Mouse (Mus musculus) kidney, embryonic 14.5 days (tissue): ENCODE data around the gene Nkd2. TPM values are rescaled to one million over a fixed set of nuclear protein-coding genes. Genes with fewer than 3 reads are reported as not detected.

Experiments used
- ATAC-seq: fragments of 200-750 bp; cut with Nextera tagmentation; 2 replicates; pipeline ENCODE4 v1.8.0; 2017; ENCODE audit warnings: moderate number of reproducible peaks, mild to moderate bottlenecking, moderate TSS enrichment, moderate library complexity; ENCODE audit not compliant: low FRiP score, low TSS enrichment
- H3K27ac ChIP-seq: fragments of 300-500 bp; sonication (generic); 2 replicates; pipeline ENCODE4 v1.5.1; 2014; ENCODE audit warnings: low read depth, mild to moderate bottlenecking, low read length, moderate library complexity, mixed read lengths
- H3K27me3 ChIP-seq: fragments of 300-500 bp; sonication (generic); 2 replicates; pipeline ENCODE4 v1.6.1; 2014; ENCODE audit warnings: mild to moderate bottlenecking, low read length; ENCODE audit not compliant: control insufficient read depth, insufficient read depth
- H3K36me3 ChIP-seq: fragments of 300-500 bp; sonication (generic); 2 replicates; pipeline ENCODE4 v1.6.1; 2014; ENCODE audit warnings: low read length, mixed read lengths; ENCODE audit not compliant: control insufficient read depth, insufficient read depth
- H3K4me1 ChIP-seq: fragments of 300-500 bp; sonication (generic); 2 replicates; pipeline ENCODE4 v1.6.1; 2014; ENCODE audit warnings: low read length, mixed read lengths; ENCODE audit not compliant: control insufficient read depth, insufficient read depth
- H3K4me2 ChIP-seq: fragments of 300-500 bp; sonication (generic); replicated peaks from 2 replicates; pipeline ENCODE4 v1.6.1; 2014; ENCODE audit warnings: low read depth, mild to moderate bottlenecking, low read length
- H3K4me3 ChIP-seq: fragments of 300-500 bp; sonication (generic); 2 replicates; pipeline ENCODE4 v1.5.1; 2014; ENCODE audit warnings: mild to moderate bottlenecking, low read length
- H3K9ac ChIP-seq: fragments of 300-500 bp; sonication (generic); 2 replicates; pipeline ENCODE4 v1.6.1; 2014; ENCODE audit warnings: low read depth, mild to moderate bottlenecking, low read length, moderate library complexity
- H3K9me3 ChIP-seq: fragments of 300-500 bp; sonication (generic); 2 replicates; pipeline ENCODE4 v1.6.1; 2016; ENCODE audit warnings: low read length; ENCODE audit not compliant: control insufficient read depth
- WGBS: fragments of 180-500 bp; shearing (Covaris S2); extraction: QIAGEN DNeasy Blood & Tissue Kit; methylation state at CpG from one replicate; pipeline ENCODE4 v1.1.7; 2014; 5-methylcytosine and 5-hydroxymethylcytosine counted together
- polyA plus RNA-seq: library from polyadenylated mRNA; unstranded; fragments of >200 nt; fragmentation: Nextera tagmentation; extraction: Ambion mirVana; gene quantifications from 2 replicates; pipeline ENCODE4 v1.2.1, GENCODE M21; 2014

Gene Nkd2
- polyA plus RNA-seq, 1 experiment from 2014 or later = 4.1 TPM

- no peaks in the 10 kb centered on the region for H3K9me3 ChIP-seq
- peaks cover 65% of the 10 kb centered on the region for H3K36me3 ChIP-seq
- H3K4me1 ChIP-seq = no peaks in the 10 kb centered on the region
- no peak for ATAC-seq
- 86% methylated on average over 8 of the region's 8 CpGs for WGBS
- H3K9ac ChIP-seq = no peak overlapping the region
- no peak overlapping the region for H3K4me3 ChIP-seq
- no peaks in the 10 kb centered on the region for H3K27me3 ChIP-seq
- H3K27ac ChIP-seq = no peak overlapping the region
- no peak overlapping the region for H3K4me2 ChIP-seq
These were observed 43.8 kb downstream of the Nkd2 start for GRCm38 (mm10) chr13:73803450-73804178.

DNA sequence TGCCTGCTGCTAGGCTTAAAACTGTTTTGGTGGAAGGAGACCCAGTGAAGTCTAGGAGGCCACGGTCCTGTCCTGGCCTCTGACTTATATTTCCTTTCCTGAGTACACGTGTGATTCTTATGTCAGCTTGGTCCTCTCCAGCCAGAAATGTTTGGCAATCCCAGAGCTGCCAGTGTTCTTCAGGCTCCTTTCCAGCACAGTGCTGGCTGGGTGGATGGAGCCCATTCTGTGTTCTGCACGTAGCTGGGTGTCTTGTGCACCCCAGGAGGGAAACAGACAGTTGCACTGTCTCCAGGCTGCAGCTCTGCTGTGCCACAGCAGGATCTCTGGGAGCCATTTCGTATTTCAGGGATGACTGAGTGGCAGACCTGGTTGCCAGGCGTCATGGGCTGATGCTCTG, 48.3 kb downstream of the Nkd2 start:
- H3K9ac ChIP-seq = no peak overlapping the region
- no peaks in the 10 kb centered on the region for H3K4me1 ChIP-seq
- no peaks in the 10 kb centered on the region for H3K27me3 ChIP-seq
- H3K4me3 ChIP-seq = no peak overlapping the region
- no peak overlapping the region for H3K27ac ChIP-seq
- peaks cover 77% of the 10 kb centered on the region for H3K36me3 ChIP-seq
- WGBS = 93% methylated on average over 5 of the region's 5 CpGs
- no peak for ATAC-seq
- no peaks in the 10 kb centered on the region for H3K9me3 ChIP-seq
- no peak overlapping the region for H3K4me2 ChIP-seq

DNA sequence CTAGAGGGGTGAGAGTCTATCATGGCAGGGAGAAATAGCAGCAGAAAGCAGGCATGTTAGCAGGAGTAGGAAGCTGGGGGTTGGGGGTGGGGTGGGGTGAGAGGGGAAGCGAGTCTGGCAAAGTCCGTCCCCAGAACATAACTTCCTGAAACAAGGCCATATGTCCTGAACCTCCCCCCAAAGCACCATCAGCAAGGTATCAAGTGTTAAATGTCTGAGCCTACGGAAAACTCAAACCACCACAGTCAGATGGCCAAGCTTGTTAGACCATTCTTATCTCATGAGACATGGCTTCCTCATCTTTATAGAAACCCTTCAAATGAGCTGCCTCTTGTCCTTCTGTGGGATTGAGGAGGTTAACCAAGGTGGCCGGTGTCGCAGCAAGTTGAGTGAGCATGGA, 54.3 kb downstream of the Nkd2 start:
- no peak for ATAC-seq
- 81% methylated on average over 5 of the region's 5 CpGs for WGBS
- Histone ChIP-seq H3K4me2 (no peak overlapping the region), H3K27ac (no peak overlapping the region), H3K4me3 (no peak overlapping the region), H3K27me3 (no peaks in the 10 kb centered on the region), H3K4me1 (no peaks in the 10 kb centered on the region), H3K9ac (no peak overlapping the region), H3K36me3 (peaks cover 75% of the 10 kb centered on the region), H3K9me3 (no peaks in the 10 kb centered on the region)

- 94% methylated on average over 4 of the region's 4 CpGs for WGBS
- H3K9ac ChIP-seq = no peak overlapping the region
- H3K4me3 ChIP-seq = no peak overlapping the region
- H3K4me2 ChIP-seq = no peak overlapping the region
- H3K27ac ChIP-seq = no peak overlapping the region
- no peaks in the 10 kb centered on the region for H3K4me1 ChIP-seq
- H3K36me3 ChIP-seq = peaks cover 76% of the 10 kb centered on the region
- ATAC-seq = no peak
- no peaks in the 10 kb centered on the region for H3K9me3 ChIP-seq
- H3K27me3 ChIP-seq = no peaks in the 10 kb centered on the region
These were observed 55.3 kb downstream of the Nkd2 start for GRCm38 (mm10) chr13:73792176-73792575.

- Histone ChIP-seq H3K4me2 (no peak overlapping the region), H3K4me1 (peaks cover 5% of the 10 kb centered on the region; the same call in 1 of the 2 replicates), H3K36me3 (peaks cover 30% of the 10 kb centered on the region), H3K4me3 (no peak overlapping the region), H3K27ac (no peak overlapping the region), H3K9ac (no peak overlapping the region), H3K9me3 (no peaks in the 10 kb centered on the region), H3K27me3 (no peaks in the 10 kb centered on the region)
- ATAC-seq = no peak
- WGBS = 26% methylated on average over 5 of the region's 5 CpGs
These were observed 64.9 kb downstream of the Nkd2 start for GRCm38 (mm10) chr13:73782486-73782885.

DNA sequence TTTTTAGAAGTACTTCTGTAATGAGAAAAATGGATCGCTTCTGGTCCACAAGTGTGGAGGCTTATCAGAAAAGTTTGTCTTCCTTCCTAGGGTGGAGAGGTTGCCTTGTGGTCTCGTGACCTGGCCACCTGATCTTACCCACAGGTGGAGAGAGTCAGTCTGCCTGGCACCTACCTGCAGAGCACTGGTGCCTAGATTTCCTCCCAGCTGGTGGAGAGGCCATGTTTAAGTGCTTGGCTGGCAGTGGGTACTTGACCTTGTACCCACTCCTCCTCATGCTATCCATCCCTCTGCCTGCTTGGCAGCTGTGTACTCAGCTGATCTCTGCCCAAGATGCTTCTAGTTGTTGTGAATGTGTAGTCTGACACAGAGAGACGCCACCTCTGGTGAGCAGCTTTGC, 69.9 kb downstream of the Nkd2 start:
- no peak overlapping the region for H3K9ac ChIP-seq
- H3K9me3 ChIP-seq = no peaks in the 10 kb centered on the region
- ATAC-seq = no peak
- H3K27me3 ChIP-seq = no peaks in the 10 kb centered on the region
- 75% methylated on average over 3 of the region's 3 CpGs for WGBS
- H3K27ac ChIP-seq = no peak overlapping the region
- no peak overlapping the region for H3K4me3 ChIP-seq
- H3K4me1 ChIP-seq = peaks cover 11% of the 10 kb centered on the region
- no peak overlapping the region for H3K4me2 ChIP-seq
- H3K36me3 ChIP-seq = no peaks in the 10 kb centered on the region

- WGBS = 39% methylated on average over 4 of the region's 4 CpGs
- no peak for ATAC-seq
- H3K27me3 ChIP-seq = no peaks in the 10 kb centered on the region
- H3K4me3 ChIP-seq = no peak overlapping the region
- no peaks in the 10 kb centered on the region for H3K9me3 ChIP-seq
- no peaks in the 10 kb centered on the region for H3K36me3 ChIP-seq
- H3K9ac ChIP-seq = no peak overlapping the region
- H3K27ac ChIP-seq = no peak overlapping the region
- H3K4me2 ChIP-seq = no peak overlapping the region
- H3K4me1 ChIP-seq = peaks cover 14% of the 10 kb centered on the region
These were observed 71.6 kb downstream of the Nkd2 start for GRCm38 (mm10) chr13:73775786-73776185.

DNA sequence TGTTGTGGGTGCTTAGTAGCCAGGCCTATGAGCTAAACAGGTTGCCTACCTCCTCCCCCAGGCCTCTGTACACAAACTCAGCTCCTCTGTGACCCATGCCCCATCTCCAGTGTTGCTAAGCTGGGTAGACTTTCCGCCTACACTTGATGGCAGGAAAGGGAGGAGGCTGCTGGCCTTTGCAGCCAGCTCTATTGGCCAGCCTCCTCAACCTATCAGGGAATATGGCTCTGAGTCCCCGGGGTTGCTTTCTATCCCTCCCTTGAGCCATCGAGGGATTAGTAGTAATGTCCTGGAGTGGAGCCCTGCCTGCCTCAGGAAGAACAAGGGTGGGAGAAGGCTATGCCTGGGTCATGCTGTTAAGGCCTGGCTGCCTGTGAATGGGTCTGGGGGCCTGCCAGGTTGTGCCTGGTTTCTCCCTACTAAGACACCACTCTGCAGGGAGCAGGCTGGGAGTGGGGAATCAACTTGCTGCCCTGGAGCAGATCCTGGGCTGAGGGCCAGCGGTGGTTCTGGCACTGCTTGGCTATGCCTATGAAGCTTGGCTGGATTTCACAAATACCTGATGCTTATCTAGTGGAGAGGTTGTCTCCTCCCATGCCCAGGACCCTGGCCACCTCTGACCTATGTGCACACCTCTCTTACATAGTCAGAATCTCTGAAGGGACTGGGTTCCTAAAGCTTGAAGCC, 73.8 kb downstream of the Nkd2 start:
- WGBS = 56% methylated on average over 4 of the region's 4 CpGs
- Histone ChIP-seq H3K4me3 (no peak overlapping the region), H3K27ac (no peak overlapping the region), H3K36me3 (no peaks in the 10 kb centered on the region), H3K4me1 (peaks cover 28% of the 10 kb centered on the region), H3K9me3 (no peaks in the 10 kb centered on the region), H3K27me3 (no peaks in the 10 kb centered on the region), H3K4me2 (no peak overlapping the region), H3K9ac (no peak overlapping the region)
- no peak for ATAC-seq

- 21% methylated on average over 2 of the region's 2 CpGs for WGBS
- H3K4me1 ChIP-seq = peaks cover 31% of the 10 kb centered on the region
- no peak for ATAC-seq
These were observed 74.8 kb downstream of the Nkd2 start for GRCm38 (mm10) chr13:73772655-73773054.

More at GRCm38 (mm10) chr13:73772655-73773054, 74.8 kb downstream of the Nkd2 start:
- Histone ChIP-seq H3K27ac (no peak overlapping the region), H3K9me3 (no peaks in the 10 kb centered on the region), H3K36me3 (peaks cover 3% of the 10 kb centered on the region; the same call in 1 of the 2 replicates), H3K27me3 (no peaks in the 10 kb centered on the region), H3K4me3 (no peak overlapping the region), H3K9ac (no peak overlapping the region), H3K4me2 (no peak overlapping the region)
